Mouse (Mus musculus): ENCODE results near the gene 2010111I01Rik. TPM values are rescaled to one million over a fixed set of nuclear protein-coding genes. Genes with fewer than 3 reads are reported as not detected.

Gene 2010111I01Rik
- polyA plus RNA-seq, 1 experiment from 2014 or later, result 197 TPM

DNA sequence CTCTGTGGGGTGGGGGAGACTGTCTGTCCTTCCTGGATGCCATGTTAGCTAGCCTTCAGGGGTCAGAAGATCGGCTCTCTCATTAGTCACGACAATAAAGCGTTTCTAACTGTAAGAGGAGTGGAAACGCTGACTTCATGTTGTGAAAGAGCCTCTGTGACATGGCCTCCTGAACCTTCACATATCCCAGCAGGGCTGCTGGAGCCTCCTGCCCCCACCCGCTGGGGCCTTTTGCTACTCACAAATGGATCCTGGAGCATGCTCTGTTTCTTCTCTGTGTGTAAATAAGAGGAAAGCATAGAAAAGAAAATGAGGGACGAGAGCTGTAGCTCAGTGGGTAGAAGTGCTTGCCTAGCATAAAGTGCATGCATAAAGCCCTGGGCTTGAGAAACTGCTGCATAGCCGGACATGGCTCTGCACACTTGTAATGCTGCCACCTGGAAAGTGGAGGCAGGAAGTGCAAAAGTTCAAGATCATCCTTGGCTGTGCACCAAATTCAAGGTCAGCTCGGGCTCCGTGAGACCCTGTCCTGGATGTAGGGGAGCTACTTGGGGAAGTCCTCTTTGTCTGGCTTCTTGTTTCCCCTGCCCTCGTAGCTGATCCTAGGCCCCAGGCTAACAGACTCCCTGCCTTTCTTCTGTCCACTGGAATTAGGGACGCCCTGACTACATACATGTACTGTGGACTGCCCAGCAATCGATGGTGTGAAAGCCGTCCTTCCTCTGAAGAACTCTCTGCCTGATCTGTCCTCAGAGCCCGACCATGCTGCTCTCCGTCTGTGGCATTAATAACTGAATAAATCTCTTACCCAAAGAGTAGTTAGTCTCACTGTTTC is 329.9 kb downstream of the 2010111I01Rik start:
- H3K27ac ChIP-seq (replicated peaks), result peak overlapping the region; percentile 74

GRCm38 (mm10) chr13:63296300-63296699 is 331.6 kb downstream of the 2010111I01Rik start:
- Histone ChIP-seq H3K4me3 (replicated peaks) (no peak overlapping the region), H3K36me3 (peaks cover 95% of the 10 kb centered on the region), H3K27me3 (no peaks in the 10 kb centered on the region), H3K9me3 (replicated peaks) (no peaks in the 10 kb centered on the region), H3K27ac (replicated peaks) (0 out of 2 replicates have a peak overlapping the region, but pooled peaks have one; percentile 22), H3K4me2 (replicated peaks) (no peak overlapping the region), H3K4me1 (peaks cover 40% of the 10 kb centered on the region), H3K9ac (no peak overlapping the region)
- WGBS, result 78% methylated on average over 11 of the region's 11 CpGs
- no peak for ATAC-seq (ENCODE audit: insufficient number of reproducible peaks, low FRiP score, low TSS enrichment, low read depth)

More for the DNA sequence above, 329.9 kb downstream of the 2010111I01Rik start:
- H3K27me3 ChIP-seq, result no peaks in the 10 kb centered on the region
- no peak for ATAC-seq (ENCODE audit: insufficient number of reproducible peaks, low FRiP score, low TSS enrichment, low read depth)
- H3K4me2 ChIP-seq (replicated peaks), result no peak overlapping the region
- H3K9ac ChIP-seq, result no peak overlapping the region
- 38% methylated on average over 15 of the region's 15 CpGs for WGBS
- H3K9me3 ChIP-seq (replicated peaks), result no peaks in the 10 kb centered on the region
- peaks cover 50% of the 10 kb centered on the region for H3K4me1 ChIP-seq
- H3K4me3 ChIP-seq (replicated peaks), result no peak overlapping the region
- peaks cover 95% of the 10 kb centered on the region for H3K36me3 ChIP-seq

- Histone ChIP-seq H3K4me2 (replicated peaks) (no peak overlapping the region), H3K4me1 (peaks cover 40% of the 10 kb centered on the region), H3K4me3 (replicated peaks) (no peak overlapping the region), H3K27me3 (no peaks in the 10 kb centered on the region), H3K27ac (replicated peaks) (no peak overlapping the region), H3K9ac (no peak overlapping the region), H3K9me3 (replicated peaks) (no peaks in the 10 kb centered on the region), H3K36me3 (peaks cover 95% of the 10 kb centered on the region)
- 89% methylated on average over 2 of the region's 2 CpGs for WGBS
- ATAC-seq (ENCODE audit: insufficient number of reproducible peaks, low FRiP score, low TSS enrichment, low read depth), result no peak
Observed at GRCm38 (mm10) chr13:63297003-63297402, 332.3 kb downstream of the 2010111I01Rik start.

DNA sequence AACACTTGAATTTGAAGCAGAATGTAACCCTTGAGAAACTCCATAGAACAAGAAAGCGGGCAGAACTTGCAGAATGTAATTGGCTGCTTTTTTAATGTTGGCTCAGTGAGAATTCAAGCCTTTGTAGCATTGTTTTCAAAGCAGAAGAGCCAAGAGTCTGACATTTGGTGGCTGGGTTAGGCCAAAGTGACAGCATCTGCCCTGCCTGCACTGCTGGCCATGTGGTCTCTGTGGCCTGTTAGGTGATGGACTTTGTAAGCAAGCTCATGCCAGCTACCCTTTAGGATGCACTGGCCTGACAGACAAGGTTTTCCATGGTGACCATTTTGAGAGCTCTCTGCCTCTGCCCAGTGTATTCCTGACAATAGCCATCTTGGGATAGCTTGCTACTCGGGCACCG is 333.2 kb downstream of the 2010111I01Rik start:
- Histone ChIP-seq H3K4me3 (replicated peaks) (no peak overlapping the region), H3K9ac (no peak overlapping the region), H3K4me2 (replicated peaks) (no peak overlapping the region), H3K27me3 (no peaks in the 10 kb centered on the region), H3K27ac (replicated peaks) (no peak overlapping the region), H3K36me3 (peaks cover 96% of the 10 kb centered on the region), H3K4me1 (peaks cover 36% of the 10 kb centered on the region), H3K9me3 (replicated peaks) (no peaks in the 10 kb centered on the region)
- 85% methylated on average over 3 of the region's 3 CpGs for WGBS
- no peak for ATAC-seq (ENCODE audit: insufficient number of reproducible peaks, low FRiP score, low TSS enrichment, low read depth)

GRCm38 (mm10) chr13:63298931-63299330 is 334.2 kb downstream of the 2010111I01Rik start:
- no peaks in the 10 kb centered on the region for H3K27me3 ChIP-seq
- H3K9me3 ChIP-seq (replicated peaks), result no peaks in the 10 kb centered on the region
- H3K27ac ChIP-seq (replicated peaks), result 0 out of 2 replicates have a peak overlapping the region, but pooled peaks have one; percentile 9
- peaks cover 26% of the 10 kb centered on the region for H3K4me1 ChIP-seq
- 84% methylated on average over 5 of the region's 5 CpGs for WGBS
- no peak overlapping the region for H3K4me3 ChIP-seq (replicated peaks)
- no peak overlapping the region for H3K4me2 ChIP-seq (replicated peaks)
- no peak overlapping the region for H3K9ac ChIP-seq
- no peak for ATAC-seq (ENCODE audit: insufficient number of reproducible peaks, low FRiP score, low TSS enrichment, low read depth)
- H3K36me3 ChIP-seq, result peaks cover 98% of the 10 kb centered on the region

DNA sequence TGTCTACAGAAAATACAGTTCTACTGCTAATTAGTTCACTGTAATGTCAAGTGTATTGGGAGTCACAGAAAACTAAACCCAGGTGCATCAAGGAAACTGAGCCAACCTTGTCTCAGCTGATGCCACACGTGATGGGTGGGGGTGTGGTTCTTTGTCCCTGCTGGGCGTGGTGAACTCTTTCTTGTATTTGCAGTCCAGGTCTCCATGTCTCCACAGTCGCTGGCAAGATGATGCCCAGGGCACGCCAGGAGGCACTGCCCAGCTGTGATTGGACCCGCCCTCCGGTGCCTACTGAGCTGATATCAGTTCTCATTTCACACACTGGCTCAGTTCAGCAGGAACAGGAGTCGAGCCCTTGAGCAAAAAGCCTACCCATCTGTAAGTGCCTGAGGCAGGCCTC is 336.2 kb downstream of the 2010111I01Rik start:
- peaks cover 14% of the 10 kb centered on the region; the same call in 1 of the 2 replicates for H3K4me1 ChIP-seq
- no peak overlapping the region for H3K4me2 ChIP-seq (replicated peaks)
- H3K9me3 ChIP-seq (replicated peaks), result no peaks in the 10 kb centered on the region
- H3K27ac ChIP-seq (replicated peaks), result 0 out of 2 replicates have a peak overlapping the region, but pooled peaks have one; percentile 53
- no peak overlapping the region for H3K9ac ChIP-seq
- H3K36me3 ChIP-seq, result peaks cover 79% of the 10 kb centered on the region
- WGBS, result 62% methylated on average over 7 of the region's 7 CpGs
- H3K27me3 ChIP-seq, result no peaks in the 10 kb centered on the region
- no peak for ATAC-seq (ENCODE audit: insufficient number of reproducible peaks, low FRiP score, low TSS enrichment, low read depth)
- H3K4me3 ChIP-seq (replicated peaks), result no peak overlapping the region

DNA sequence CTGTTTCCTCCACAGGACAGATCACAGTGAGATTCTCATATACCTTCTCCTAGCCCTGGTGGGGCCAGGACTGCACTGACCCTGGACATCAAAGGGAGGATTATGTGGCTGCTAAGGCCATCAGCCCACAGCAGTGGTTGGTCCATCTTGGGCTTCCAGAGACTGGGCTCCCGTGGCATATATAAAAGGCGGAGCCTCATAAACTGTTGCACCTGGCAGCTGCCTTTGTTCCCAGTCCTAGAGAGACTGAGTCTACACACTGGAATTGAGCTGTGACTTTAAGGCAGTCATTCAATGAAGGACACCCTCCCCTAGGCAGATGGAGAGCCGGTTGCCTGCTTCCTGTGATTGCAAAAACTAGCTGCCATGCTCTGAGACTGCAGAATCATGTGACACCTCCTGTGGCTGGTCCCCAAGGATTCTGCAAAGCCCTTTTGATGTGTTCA is 337.1 kb downstream of the 2010111I01Rik start:
- Histone ChIP-seq H3K9me3 (replicated peaks) (no peaks in the 10 kb centered on the region), H3K4me3 (replicated peaks) (no peak overlapping the region), H3K4me2 (replicated peaks) (no peak overlapping the region), H3K36me3 (peaks cover 71% of the 10 kb centered on the region), H3K27ac (replicated peaks) (no peak overlapping the region; the same call in 1 of the 2 replicates), H3K4me1 (peaks cover 7% of the 10 kb centered on the region; the same call in 1 of the 2 replicates), H3K27me3 (no peaks in the 10 kb centered on the region), H3K9ac (no peak overlapping the region)
- 33% methylated on average over 3 of the region's 3 CpGs for WGBS
- ATAC-seq (ENCODE audit: insufficient number of reproducible peaks, low FRiP score, low TSS enrichment, low read depth), result no peak

DNA sequence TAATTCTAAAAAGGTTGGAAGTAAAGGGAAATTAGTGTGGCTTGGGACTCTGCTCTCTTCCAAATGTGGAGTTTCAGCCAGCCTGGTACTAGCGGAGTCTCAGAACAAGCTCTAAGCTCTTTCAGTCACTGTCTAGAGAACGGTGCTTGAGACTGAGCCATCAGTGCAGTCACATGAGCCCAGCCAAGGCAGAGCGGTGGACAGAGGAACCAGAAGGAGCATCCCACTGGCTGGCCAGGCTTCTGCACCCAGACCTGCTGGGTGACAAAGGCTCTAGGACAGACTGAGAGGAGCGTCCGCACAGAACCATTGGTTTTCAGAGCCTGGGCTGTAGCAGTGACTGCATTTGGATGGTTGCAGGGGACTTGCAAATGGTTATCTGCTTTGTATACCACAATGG is 337.7 kb downstream of the 2010111I01Rik start:
- ATAC-seq (ENCODE audit: insufficient number of reproducible peaks, low FRiP score, low TSS enrichment, low read depth), result no peak
- H3K27me3 ChIP-seq, result no peaks in the 10 kb centered on the region
- 86% methylated on average over 5 of the region's 5 CpGs for WGBS
- H3K36me3 ChIP-seq, result peaks cover 65% of the 10 kb centered on the region
- 0 out of 2 replicates have a peak overlapping the region, but pooled peaks have one; percentile 23 for H3K27ac ChIP-seq (replicated peaks)
- no peak overlapping the region for H3K4me2 ChIP-seq (replicated peaks)
- H3K9me3 ChIP-seq (replicated peaks), result no peaks in the 10 kb centered on the region
- no peak overlapping the region for H3K4me3 ChIP-seq (replicated peaks)
- no peak overlapping the region for H3K9ac ChIP-seq
- peaks cover 7% of the 10 kb centered on the region; the same call in 1 of the 2 replicates for H3K4me1 ChIP-seq

DNA sequence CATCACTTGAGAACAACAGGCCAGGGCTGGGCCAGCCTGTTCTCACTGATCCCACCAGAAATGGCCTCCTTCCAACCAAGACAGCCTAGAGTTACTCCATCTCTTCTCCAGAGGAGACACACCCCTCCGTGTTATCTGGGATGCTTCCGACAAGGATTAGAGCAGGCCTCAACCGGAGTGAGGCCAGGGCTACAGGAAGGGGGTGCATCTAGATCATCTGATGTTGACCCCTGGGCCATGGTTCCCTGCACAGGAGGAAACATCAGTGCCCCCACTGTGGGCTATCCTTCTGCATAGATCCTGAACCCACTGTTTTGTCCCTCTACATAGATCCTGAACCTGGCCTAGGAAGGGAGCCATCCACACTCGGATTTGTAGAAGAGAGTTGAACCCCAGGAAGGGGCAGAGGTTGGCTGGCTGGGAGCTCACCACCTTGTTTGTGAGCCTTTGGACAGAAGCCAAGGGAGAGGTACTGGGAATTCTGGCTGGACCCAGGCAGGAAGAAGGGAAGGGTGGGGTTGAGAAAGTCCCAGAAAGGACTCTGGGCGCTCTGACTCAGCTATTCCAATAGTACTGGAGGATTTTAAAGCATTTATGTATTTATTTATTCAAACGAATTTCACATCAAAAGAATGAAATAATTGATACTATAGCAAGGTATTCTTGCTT is 339.6 kb downstream of the 2010111I01Rik start:
- Histone ChIP-seq H3K9ac (no peak overlapping the region), H3K4me3 (replicated peaks) (no peak overlapping the region), H3K36me3 (peaks cover 46% of the 10 kb centered on the region), H3K27ac (replicated peaks) (no peak overlapping the region), H3K9me3 (replicated peaks) (no peaks in the 10 kb centered on the region), H3K27me3 (no peaks in the 10 kb centered on the region), H3K4me2 (replicated peaks) (no peak overlapping the region), H3K4me1 (peaks cover 7% of the 10 kb centered on the region; the same call in 1 of the 2 replicates)
- WGBS, result 56% methylated on average over 6 of the region's 6 CpGs
- no peak for ATAC-seq (ENCODE audit: insufficient number of reproducible peaks, low FRiP score, low TSS enrichment, low read depth)

GRCm38 (mm10) chr13:63304799-63305159 is 340.1 kb downstream of the 2010111I01Rik start:
- Histone ChIP-seq H3K4me1 (peaks cover 7% of the 10 kb centered on the region; the same call in 1 of the 2 replicates), H3K4me2 (replicated peaks) (no peak overlapping the region), H3K9me3 (replicated peaks) (no peaks in the 10 kb centered on the region), H3K27me3 (no peaks in the 10 kb centered on the region), H3K27ac (replicated peaks) (peak overlapping the region; percentile 24), H3K4me3 (replicated peaks) (no peak overlapping the region), H3K9ac (no peak overlapping the region), H3K36me3 (peaks cover 42% of the 10 kb centered on the region)
- WGBS, result 58% methylated on average over 3 of the region's 3 CpGs
- no peak for ATAC-seq (ENCODE audit: insufficient number of reproducible peaks, low FRiP score, low TSS enrichment, low read depth)
